Mouse (Mus musculus) bone marrow macrophage, adult 2 months (primary cell): Measurements from ENCODE around the gene Pyy. TPM values are rescaled to one million over a fixed set of nuclear protein-coding genes. Genes with fewer than 3 reads are reported as not detected.

Experiments used
- H3K27ac ChIP-seq: 2 replicates; pipeline ENCODE4 v1.5.1; 2012; ENCODE audit warnings: low read depth, low read length; ENCODE audit not compliant: insufficient read depth
- H3K4me1 ChIP-seq: 2 replicates; pipeline ENCODE4 v1.6.1; 2012; ENCODE audit warnings: low read length; ENCODE audit not compliant: control insufficient read depth, insufficient read depth
- H3K4me3 ChIP-seq: 2 replicates; pipeline ENCODE4 v1.5.1; 2012; ENCODE audit warnings: mild to moderate bottlenecking, low read length, moderate library complexity; ENCODE audit not compliant: insufficient read depth
- CTCF ChIP-seq: IDR thresholded peaks from 2 replicates; pipeline ENCODE4 v1.5.1; 2012; ENCODE audit warnings: low read depth, mild to moderate bottlenecking, low read length, moderate library complexity
- POLR2A ChIP-seq: IDR thresholded peaks from 2 replicates; pipeline ENCODE4 v1.6.1; 2012; ENCODE audit warnings: mild to moderate bottlenecking, low read depth, low read length, borderline replicate concordance
- polyA plus RNA-seq: library from polyadenylated mRNA; stranded (reverse); fragments of >200 nt; gene quantifications from 2 replicates; pipeline ENCODE4 v1.2.4, GENCODE M21; 2012; ENCODE audit not compliant: missing spikeins, insufficient read depth, insufficient read length

Pyy gene
- polyA plus RNA-seq, 1 experiment, result not detected

DNA sequence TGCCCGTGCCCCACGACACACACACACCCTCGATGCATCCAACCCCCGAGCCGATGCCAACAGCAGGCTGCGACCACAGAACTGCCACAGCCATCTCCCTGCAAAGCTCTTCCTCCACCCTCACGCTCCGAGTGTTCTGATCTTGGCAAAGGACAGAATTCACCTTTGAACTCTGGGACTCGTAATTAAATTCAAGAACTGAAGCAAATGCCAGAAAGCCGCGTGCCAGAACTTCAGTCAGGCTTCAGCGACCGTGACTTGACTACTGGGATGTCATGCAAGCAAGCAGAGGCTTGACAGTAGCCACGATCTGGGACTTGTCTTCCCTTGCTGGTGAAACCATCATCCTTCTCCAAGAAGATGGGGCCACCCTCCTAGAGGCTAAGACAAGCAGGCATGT lies 33.9 kb downstream of the Pyy start:
- no peak overlapping the region for H3K27ac ChIP-seq

DNA sequence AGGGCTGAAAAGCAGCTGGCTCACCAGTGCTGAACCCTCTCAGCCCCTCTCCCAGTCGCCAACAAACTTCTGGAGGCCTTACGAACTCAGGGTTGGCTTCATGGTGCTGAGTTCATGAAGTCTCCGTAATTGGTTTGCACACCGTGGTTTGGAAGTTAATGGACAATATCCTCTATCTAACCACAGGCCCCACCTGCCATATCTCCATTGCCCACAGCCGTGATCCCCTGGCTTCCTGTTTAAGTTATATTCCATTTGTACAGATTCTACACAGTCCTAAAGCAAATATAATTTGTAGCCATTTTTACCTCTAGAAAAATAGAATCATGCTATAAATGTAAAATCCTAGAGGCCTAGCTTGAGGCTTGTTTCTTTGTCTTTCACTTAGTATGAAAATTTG lies 34.9 kb downstream of the Pyy start:
- TF ChIP-seq POLR2A, result no peak
- TF ChIP-seq CTCF, result no peak
- no peak overlapping the region for H3K27ac ChIP-seq

More for the DNA sequence above, 33.9 kb downstream of the Pyy start:
- TF ChIP-seq POLR2A (no peak), CTCF (no peak)
- Histone ChIP-seq H3K4me1 (no peaks in the 10 kb centered on the region), H3K4me3 (no peak overlapping the region)

GRCm38 (mm10) chr11:102070426-102070825 lies 37.2 kb downstream of the Pyy start:
- Histone ChIP-seq H3K27ac (no peak overlapping the region), H3K4me1 (no peaks in the 10 kb centered on the region), H3K4me3 (no peak overlapping the region)
- no peak for TF ChIP-seq CTCF
- TF ChIP-seq POLR2A, result no peak

More for the DNA sequence above, 34.9 kb downstream of the Pyy start:
- Histone ChIP-seq H3K4me3 (no peak overlapping the region), H3K4me1 (no peaks in the 10 kb centered on the region)

DNA sequence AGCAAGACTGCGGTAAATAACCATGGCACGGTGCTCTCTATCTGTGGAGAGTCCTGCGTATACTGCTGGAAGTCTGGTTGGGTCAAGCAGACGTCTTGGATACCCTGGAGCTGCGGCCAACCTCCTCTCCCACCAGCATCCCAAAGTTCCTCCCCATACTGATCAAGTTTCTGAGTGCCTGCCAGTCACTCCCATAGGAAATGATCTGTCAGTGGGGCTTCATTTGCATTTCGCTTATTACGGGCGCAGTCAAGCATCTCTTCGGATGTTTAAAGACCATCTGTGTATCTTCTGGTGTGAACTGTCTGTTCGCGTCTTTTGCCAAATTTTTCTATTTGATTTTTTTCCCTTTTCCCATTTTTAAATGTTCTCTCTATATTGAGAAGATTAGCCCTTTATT lies 38.0 kb downstream of the Pyy start:
- H3K27ac ChIP-seq, result no peak overlapping the region
- no peak overlapping the region for H3K4me3 ChIP-seq
- TF ChIP-seq CTCF, result no peak
- no peak for TF ChIP-seq POLR2A
- H3K4me1 ChIP-seq, result no peaks in the 10 kb centered on the region

- H3K4me1 ChIP-seq, result no peaks in the 10 kb centered on the region
- H3K27ac ChIP-seq, result no peak overlapping the region
- TF ChIP-seq POLR2A (no peak), CTCF (no peak)
- H3K4me3 ChIP-seq, result no peak overlapping the region
Measured at GRCm38 (mm10) chr11:102068969-102069368, 38.7 kb downstream of the Pyy start.

GRCm38 (mm10) chr11:102063076-102063475 lies 44.6 kb downstream of the Pyy start:
- no peak overlapping the region for H3K4me3 ChIP-seq
- no peak overlapping the region for H3K27ac ChIP-seq
- no peaks in the 10 kb centered on the region for H3K4me1 ChIP-seq
- no peak for TF ChIP-seq CTCF
- no peak for TF ChIP-seq POLR2A

GRCm38 (mm10) chr11:102061941-102062473 lies 45.6 kb downstream of the Pyy start:
- no peak overlapping the region for H3K27ac ChIP-seq
- no peaks in the 10 kb centered on the region for H3K4me1 ChIP-seq
- TF ChIP-seq CTCF (no peak), POLR2A (no peak)
- H3K4me3 ChIP-seq, result no peak overlapping the region

- Histone ChIP-seq H3K27ac (no peak overlapping the region), H3K4me3 (peak overlapping the region; percentile 57), H3K4me1 (no peaks in the 10 kb centered on the region)
- no peak for TF ChIP-seq POLR2A
- TF ChIP-seq CTCF, result peak; percentile 64
Measured at GRCm38 (mm10) chr11:102061236-102061940, 46.2 kb downstream of the Pyy start.

Other genes with a start within 250 kb of the Pyy start
- gene Meox1, start 213.5 kb downstream of the Pyy start, polyA plus RNA-seq, result not detected in 2 replicates
- not detected in 2 replicates for gene Sost, start 140.8 kb downstream of the Pyy start, polyA plus RNA-seq
- not detected in 2 replicates for gene Cfap97d1, start 123.6 kb downstream of the Pyy start, polyA plus RNA-seq
- 79.3 and 80.4 TPM in 2 replicates for gene Dusp3, start 120.8 kb downstream of the Pyy start, polyA plus RNA-seq
- 0.31 TPM in 1 of 2 replicates, not detected in the other for gene Mpp3, start 79.4 kb downstream of the Pyy start, polyA plus RNA-seq
- 5.1 and 6.4 TPM in 2 replicates for gene Cd300lg, start 66.3 kb downstream of the Pyy start, polyA plus RNA-seq
- not detected in 2 replicates for gene Mpp2, start 19.3 kb downstream of the Pyy start, polyA plus RNA-seq
- gene Ppy, start 6.5 kb downstream of the Pyy start, polyA plus RNA-seq, result not detected in 2 replicates
- gene Nags, start 37.7 kb upstream of the Pyy start, polyA plus RNA-seq, result not detected in 2 replicates
- 10.0 and 10.4 TPM in 2 replicates for gene Tmem101, start 48.6 kb upstream of the Pyy start, polyA plus RNA-seq
- 43.3 and 47.7 TPM in 2 replicates for gene Lsm12, start 77.5 kb upstream of the Pyy start, polyA plus RNA-seq
- gene G6pc3, start 81.8 kb upstream of the Pyy start, polyA plus RNA-seq, result 20.1 and 28.3 TPM in 2 replicates
- gene Hdac5, start 122.3 kb upstream of the Pyy start, polyA plus RNA-seq, result 96.3 and 116 TPM in 2 replicates
- gene BC030867, start 141.1 kb upstream of the Pyy start, polyA plus RNA-seq, result 6.3 and 7.2 TPM in 2 replicates
- not detected in 2 replicates for gene Asb16, start 160.9 kb upstream of the Pyy start, polyA plus RNA-seq
- gene Tmub2, start 177.1 kb upstream of the Pyy start, polyA plus RNA-seq, result 50.6 and 62.2 TPM in 2 replicates
- 32.9 and 39.8 TPM in 2 replicates for gene Atxn7l3, start 188.8 kb upstream of the Pyy start, polyA plus RNA-seq
- 59.0 and 59.7 TPM in 2 replicates for gene Ubtf, start 211.9 kb upstream of the Pyy start, polyA plus RNA-seq